Mouse (Mus musculus): Measurements from ENCODE around the gene Ccdc194. TPM values are rescaled to one million over a fixed set of nuclear protein-coding genes. Genes with fewer than 3 reads are reported as not detected.
A peak's percentile ranks its signal among the peaks of the same experiment; 100 is the strongest.

Ccdc194 gene
- not detected for total RNA-seq (2021)
- long read RNA-seq, experiment 1, result 0 reads
- long read RNA-seq, experiment 2, result 0 reads

DNA sequence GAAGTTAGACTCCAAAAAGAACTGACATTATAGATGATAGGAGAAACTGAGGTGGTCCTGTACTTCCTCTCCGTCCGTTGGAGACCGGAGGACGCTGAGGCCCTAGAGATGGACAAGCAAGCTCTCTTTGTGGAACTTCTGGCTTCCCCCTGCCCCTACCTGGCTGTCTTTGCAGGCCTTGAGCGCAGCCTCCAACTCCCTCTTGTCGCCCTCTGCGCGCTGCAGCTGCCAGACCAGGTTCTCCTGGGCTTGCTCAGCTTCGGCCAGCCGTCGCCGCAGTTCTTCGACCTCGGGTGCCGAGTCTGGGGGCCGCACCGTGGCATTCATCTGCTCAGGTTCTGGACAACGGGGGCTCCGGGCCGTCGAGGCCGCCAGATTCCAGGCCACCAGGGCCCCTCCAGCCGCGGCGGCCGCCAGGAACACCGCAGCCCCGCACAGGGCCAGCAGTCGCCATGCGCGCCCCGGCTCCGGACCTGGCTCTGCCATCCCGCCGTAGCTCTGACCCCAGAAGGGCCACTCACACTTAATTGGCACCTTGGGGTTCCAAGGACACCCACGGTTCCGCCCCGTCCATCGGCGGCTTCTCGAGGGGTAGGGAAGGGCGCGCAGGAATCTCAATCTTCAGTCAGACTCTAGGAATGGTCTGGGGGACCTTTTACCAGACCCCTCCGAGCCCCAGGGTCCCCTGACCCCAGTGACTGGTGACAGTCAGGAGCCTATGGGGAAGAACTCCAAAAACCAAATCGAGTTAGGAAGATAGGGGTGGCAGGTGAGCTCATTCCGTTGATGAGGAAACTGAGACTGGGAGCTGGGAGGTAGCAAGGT lies at the start of gene Ccdc194:
Gene Ccdc194 (minus strand): TSS at position 486 of the 825 bp plus-strand sequence.
- no peak for DNase-seq (ENCODE audit: low spot score in 2 of 2)

DNA sequence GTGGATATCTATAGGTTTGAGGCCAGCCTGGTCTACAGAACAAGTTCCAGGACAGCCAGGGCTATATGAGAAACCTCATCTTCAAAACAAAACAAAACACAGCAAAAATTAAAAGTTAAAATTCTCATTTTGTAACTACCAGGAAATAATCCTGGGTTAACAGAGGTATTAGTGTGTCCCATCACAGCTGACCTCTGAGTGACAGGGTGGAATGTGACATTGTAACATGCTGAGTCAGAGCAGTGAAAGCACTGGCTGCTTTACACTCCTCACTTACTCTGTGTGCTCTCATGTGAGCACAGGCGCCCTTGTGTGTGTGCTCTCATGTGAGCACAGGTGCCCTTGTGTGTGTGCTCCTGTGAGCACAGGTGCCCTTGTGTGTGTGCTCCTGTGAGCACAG lies 49.5 kb upstream of the Ccdc194 start:
- DNase-seq (ENCODE audit: low spot score in 2 of 2), result no peak

DNA sequence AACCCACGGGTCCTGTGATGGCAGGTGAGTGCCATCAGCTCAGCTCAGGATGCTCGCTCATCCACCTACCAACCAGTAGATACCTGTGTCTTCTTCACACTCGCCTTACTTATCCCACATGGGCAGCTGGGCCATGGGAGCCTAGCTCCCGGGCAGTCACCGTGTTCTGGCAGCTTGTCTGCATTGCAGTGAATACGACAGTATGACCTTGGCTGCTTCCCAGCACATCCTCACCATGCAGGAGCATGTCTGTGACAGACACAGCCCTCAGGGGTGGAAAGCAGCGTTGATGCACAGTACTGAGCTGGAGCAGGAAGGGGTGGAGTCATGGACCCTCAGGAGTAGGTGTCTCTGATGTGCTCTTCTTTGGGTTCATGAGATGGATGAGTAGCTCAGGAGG lies 48.9 kb upstream of the Ccdc194 start:
- DNase-seq (ENCODE audit: low spot score in 2 of 2), result no peak

DNA sequence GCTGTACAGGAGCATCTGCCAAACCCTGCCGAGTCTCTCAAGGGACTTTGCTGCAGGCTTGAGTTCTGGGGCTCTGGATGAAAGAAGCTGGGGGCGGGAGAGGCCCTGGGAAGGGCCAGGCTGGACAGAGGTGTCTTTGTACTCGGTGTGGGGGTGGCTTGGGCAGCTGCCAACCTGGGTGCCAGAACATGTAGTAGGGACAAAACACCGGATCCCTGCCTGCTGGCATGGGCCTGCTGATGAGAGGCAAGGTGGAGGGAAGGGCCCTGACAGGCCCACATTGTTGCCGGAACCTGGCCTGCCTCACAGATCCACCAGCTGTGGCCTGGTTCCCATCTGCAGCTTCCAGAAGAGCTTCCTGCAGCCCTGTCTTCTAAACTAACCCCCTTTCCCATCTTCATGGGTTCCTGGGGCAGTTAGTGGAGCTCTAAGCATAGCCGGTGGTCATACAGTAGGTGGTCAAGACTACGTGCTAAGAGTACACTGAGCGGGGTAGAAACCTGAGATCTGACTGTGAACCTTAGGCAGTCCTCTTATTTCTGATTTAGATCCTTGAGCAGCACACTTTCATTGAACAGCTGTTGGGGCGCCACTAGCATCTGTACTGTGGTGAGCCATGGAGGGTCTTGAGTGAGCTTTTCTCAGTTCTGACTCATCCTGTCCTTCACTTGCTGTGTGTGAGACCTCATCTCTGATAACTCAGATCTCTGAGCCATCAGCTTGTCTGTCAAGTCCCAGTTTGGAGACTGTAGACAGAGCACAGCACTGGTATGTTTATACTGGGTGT lies 47.5 kb upstream of the Ccdc194 start:
- DNase-seq (ENCODE audit: low spot score in 2 of 2), result peak; percentile 79 to 86

DNA sequence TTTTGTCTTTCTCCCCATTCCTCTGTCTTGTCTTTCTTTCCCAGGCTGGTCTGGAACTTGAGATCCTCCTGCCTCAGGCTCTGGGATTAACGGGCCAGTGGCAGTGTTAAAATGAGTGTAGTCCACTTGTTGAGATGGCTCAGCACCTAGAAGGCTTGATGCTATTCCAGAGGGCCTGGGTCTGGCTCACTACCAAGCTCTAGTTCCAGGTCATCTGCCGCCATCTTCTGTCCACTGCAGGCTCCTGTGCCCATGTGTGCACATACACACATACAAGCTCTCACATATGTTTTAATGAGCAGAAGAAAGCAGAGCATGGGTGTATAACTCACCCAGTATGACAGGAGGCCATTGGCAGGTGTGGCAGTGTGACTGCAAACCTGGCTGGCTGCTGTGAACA lies 46.6 kb upstream of the Ccdc194 start:
- DNase-seq (ENCODE audit: low spot score in 2 of 2), result no peak

DNA sequence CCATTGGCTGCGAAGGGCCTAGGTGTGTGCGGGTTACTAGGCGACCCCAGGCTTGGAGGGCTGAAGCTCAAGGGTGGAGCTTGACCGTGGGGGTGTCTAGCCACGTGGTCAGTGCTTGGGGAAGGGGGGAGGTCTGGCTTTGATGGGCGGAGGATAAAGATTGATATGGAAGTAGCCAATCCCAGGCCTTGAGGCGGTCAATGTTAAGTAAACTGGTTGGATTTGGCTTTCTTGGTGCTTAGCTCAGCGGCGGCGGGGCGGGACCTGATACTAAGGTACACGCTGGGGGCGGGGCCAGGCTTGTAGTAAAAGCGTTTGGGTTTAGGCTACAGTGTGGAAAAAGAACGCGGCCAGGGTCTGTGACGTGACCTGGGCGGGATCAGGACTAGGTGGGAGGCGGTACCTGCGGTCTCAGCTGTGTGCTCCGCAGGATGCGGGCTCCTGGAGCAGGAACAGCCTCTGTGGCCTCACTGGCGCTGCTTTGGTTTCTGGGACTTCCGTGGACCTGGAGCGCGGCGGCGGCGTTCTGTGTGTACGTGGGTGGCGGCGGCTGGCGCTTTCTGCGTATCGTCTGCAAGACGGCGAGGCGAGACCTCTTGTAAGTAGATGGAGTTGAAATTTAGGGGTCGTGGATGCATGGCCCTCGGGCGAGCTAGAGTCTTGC lies 44.9 kb upstream of the Ccdc194 start:
- DNase-seq (ENCODE audit: low spot score in 2 of 2), result peak; percentile 94 to 96

DNA sequence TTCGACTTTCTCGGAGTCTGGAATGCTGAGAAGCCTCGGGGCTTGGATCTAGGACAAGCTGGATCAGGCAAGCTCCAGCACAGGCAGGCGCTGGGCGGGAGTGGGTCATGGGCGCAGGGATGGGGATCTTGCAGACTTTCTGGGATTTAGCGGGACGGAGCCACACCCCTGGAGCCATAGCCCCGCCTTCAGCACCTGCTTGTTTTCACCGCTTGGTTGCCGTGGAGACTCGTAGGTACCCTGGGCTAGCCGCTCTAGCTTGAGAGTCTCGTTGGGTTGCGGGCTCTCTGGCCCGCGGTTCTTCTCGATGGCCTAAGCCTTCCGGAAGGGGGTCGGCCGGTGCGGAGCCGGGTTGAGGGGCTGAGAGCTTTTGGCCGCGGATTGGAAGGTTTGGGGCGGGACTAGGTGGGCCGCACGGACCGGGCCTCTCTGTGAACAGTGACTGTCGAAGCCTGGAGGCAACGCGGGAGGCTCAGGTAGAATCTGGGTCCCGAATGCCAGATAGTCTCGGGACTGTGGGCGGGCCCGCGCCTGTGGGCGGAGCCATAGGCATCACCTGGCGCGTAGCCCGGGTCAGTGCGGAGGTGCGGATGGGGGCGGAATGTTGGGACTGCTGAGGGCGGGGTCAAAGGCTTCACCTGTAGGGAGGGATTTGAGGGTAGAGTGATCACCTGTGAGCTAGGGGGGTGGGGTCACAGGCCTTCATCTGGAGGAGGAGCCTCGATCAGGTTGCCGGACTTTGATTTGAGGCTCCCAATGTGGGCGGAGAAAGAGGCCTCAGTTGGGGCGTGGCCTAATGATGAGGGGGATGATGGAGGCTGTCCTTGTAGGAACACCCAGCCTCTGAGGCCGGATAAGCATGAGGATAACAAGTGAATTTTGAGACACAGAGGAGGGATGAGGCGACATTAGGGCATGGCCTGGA lies 44.1 kb upstream of the Ccdc194 start:
- peak; percentile 84 to 90 for DNase-seq (ENCODE audit: low spot score in 2 of 2)

DNA sequence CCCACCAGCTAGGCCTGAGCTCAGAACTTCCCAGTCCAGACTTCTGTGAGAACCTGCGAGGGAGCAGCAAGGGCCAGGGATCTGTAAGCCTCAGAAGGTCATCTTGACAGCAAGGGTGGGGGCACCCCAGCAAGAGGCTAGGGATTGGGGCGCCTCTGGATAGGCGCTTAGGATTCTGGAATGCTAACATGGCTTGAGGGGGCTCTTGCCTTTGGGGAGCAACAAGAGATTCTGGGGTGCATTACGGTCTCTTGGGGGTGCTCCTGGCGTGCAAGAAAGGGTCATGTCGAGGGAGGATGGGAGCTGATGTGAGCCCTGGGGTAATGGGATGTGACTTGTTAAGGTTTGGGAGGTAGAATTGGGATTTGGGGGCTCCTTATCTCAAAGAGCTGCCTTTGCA lies 43.4 kb upstream of the Ccdc194 start:
- DNase-seq (ENCODE audit: low spot score in 2 of 2), result no peak

DNA sequence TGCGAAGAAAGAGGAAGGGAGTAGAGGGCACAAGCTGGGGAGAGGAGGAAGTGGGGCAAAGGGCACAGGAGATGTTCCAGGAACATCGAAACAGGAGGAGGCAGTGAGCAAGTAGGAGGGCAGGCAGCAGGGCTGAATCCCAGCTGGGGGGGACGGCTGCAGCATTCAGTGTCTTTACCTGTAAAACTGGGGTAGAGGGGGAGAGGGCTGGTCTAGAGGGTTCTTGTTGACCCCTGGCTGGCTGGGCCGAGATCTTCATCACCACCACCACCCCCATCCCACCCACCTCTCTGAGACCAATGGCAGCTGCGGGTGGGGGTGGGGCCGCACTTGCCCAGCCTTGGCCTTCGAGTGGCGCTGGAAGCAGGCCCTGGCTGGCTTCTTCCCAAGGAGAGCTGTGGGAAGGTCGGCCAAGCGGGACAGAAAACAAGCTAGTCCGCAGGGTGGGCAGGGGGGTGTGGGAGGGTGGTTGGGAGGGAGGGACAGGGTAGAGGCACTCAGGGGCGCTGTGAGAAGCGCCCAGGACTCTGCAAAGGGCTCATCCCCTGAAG lies 43.0 kb upstream of the Ccdc194 start, which contains the start of gene Slc27a1:
Gene Slc27a1 (plus strand): TSS at position 496 of the 551 bp plus-strand sequence.
- peak; percentile 60 to 66 for DNase-seq (ENCODE audit: low spot score in 2 of 2)

DNA sequence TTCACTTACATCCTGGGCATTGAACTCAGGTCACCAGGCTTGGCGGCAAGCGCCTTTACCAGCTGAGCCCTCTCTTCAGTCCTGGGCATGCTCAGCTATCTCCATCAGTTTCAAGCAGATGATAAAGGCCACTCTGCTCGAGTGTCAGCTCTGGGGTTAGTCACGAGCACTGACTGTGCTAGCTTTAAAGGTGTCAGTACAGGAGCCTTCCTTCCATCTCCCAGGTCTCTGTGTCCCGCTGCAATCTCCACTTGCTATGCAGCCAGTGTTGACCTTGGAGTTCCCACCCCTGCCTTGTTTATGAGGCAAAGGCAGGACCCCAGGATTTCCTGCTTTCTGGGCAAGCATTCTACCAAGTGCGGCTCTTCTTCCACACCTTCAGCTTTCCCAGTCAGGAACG lies 42.1 kb upstream of the Ccdc194 start:
- no peak for DNase-seq (ENCODE audit: low spot score in 2 of 2)

DNA sequence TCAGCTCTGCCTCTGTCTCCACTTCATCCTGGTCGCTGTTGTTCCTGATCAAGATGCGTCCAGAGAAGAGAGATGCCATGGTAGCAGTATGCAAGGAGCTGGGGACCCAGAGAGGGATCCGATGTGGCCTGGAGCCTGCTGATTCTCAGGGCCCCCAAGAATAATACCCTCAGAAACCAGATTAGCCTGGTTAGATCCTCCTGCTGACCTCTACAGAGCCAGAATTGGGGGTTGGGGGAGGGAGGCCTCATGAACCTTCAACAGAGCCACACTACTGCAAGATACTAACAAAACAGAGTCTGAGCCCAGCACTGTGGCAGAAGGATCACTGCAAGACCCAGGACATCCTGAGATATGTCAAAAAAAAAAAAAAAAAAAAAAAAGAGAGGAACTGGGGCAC lies 41.0 kb upstream of the Ccdc194 start, which contains the start of gene Nxnl1:
Gene Nxnl1 (minus strand): TSS at position 101 of the 400 bp plus-strand sequence.
- no peak for DNase-seq (ENCODE audit: low spot score in 2 of 2)

DNA sequence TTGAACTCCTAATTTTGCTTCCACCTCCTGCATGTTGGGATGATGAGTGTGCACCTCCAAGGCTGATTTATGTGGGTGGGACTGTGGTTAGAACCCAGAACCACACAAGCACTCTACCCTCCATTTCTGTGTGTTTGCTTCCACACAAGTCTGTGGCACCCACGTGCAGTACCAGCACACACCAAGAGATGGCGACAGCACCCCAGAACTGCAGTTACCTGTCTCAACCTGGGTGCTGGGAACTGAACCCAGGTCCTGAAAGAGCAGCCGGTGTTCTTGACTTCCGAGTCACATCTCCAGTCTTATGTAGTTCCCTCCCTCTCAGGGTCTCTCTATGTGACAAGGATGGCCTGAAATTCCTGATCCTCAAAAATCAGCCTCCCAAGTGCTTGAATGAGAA lies 38.5 kb upstream of the Ccdc194 start:
- DNase-seq (ENCODE audit: low spot score in 2 of 2), result no peak

DNA sequence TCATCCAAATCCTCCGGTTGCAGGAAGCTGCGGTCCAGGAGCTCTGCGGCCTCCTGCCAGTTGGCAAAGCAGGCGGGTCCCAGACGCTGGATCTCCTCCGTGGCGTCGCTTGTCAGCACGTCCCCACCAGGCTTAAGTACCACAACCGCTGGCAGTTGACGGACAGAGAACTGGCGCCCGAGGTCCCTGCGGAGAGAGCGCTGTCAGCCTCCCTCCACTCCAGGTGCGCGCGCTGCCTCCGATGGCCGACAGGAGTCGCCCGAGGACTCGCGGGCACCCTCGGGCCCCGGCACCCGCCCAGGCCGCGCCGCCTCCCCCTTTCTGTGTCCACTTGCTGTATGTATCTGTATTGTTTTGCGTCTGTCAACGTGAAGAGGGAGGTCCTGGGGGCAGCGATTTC lies 37.2 kb upstream of the Ccdc194 start:
- DNase-seq (ENCODE audit: low spot score in 2 of 2), result peak; percentile 75 to 80

DNA sequence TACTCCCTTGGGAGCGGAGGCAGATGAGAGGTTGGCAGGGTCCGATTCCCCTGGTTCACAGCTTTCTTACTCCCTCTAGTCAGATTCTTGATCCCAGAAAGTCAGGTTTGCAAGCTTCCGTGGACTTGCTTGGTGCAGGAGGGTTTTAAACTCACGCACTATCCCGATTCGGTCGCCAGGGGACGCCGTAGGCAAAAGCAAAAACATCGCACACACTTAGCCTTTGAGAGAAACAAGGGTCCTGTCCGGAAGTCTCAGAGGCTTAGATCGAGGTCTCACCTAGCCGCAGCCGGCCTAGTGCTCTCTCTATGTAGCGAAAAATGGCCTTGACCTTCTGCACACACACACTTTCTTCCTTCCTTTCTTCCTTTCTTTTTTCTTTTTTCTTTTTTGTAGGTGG lies 35.9 kb upstream of the Ccdc194 start:
- peak; percentile 51 to 61 for DNase-seq (ENCODE audit: low spot score in 2 of 2)

DNA sequence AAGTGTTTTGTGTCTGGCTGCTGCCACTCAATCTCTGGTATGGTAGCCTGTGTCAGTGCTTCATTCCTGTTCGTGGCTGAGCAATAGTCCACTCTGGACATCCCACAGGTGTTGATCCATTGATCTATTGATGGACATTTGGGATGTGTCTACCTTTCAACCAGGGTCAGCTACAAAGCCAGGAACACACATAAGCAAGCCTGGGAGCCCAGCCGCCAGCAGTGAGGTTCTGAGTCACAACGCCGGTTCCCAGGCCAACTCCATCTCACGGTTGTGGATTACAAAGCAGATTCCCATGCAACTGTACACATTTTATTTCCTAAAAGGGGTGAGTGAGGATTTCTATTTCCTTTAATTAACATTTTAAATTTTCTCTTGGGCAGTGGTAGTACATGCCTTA lies 35.3 kb upstream of the Ccdc194 start:
- no peak for DNase-seq (ENCODE audit: low spot score in 2 of 2)

DNA sequence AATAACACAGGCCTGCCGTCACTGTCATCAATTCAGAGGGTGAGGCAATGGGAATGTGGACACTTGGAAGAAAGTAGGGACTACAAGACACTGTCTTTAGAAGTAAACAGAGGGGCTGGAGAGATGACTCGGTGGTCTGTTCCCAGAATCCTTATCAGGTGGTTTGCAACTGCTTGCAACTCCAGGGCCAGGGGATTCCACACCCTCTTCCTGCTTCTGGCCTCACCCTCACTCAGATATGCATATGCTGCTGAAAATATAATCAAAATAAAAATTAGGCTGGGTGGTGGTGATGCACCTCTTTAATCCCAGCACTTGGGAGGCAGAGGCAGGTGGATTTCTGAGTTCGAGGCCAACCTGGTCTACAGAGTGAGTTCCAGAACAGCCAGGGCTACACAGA lies 34.6 kb upstream of the Ccdc194 start:
- DNase-seq (ENCODE audit: low spot score in 2 of 2), result no peak

DNA sequence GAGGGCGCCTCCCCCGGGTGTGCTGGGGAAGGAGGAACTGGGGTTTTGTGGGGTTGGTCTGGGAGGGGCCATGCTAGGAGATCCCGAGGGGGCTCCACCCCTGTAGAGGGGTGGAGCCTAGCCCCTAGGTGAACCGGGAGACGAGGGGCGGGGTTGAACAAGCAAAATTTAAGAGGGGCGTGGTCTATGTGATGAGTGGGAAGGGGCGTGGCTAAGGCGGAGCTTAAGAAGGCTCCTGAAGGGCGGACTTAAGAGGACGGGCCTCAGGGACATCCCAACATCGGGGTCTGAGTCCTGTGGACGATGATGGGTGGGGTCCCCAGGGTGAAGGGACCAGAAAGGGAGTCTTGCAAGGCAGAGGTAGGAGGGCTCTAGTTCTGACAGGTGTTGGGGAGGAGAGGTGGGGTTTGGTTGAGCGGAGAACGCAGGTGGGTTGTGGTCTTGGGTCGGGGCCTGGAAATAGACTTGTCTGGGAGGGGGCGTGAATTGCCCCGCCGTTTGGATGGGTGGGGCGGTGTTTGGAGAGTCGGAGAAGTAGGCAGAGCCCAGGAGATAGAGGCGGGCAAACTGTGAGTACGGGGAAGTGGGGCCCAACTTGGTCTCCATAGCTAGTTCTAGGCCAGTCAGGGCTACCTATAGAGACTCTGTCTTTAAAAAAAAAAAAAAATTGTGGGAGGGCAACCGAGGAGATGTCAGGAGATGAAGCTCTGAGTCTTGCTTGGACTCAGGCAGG lies 33.6 kb upstream of the Ccdc194 start:
- no peak for DNase-seq (ENCODE audit: low spot score in 2 of 2)

DNA sequence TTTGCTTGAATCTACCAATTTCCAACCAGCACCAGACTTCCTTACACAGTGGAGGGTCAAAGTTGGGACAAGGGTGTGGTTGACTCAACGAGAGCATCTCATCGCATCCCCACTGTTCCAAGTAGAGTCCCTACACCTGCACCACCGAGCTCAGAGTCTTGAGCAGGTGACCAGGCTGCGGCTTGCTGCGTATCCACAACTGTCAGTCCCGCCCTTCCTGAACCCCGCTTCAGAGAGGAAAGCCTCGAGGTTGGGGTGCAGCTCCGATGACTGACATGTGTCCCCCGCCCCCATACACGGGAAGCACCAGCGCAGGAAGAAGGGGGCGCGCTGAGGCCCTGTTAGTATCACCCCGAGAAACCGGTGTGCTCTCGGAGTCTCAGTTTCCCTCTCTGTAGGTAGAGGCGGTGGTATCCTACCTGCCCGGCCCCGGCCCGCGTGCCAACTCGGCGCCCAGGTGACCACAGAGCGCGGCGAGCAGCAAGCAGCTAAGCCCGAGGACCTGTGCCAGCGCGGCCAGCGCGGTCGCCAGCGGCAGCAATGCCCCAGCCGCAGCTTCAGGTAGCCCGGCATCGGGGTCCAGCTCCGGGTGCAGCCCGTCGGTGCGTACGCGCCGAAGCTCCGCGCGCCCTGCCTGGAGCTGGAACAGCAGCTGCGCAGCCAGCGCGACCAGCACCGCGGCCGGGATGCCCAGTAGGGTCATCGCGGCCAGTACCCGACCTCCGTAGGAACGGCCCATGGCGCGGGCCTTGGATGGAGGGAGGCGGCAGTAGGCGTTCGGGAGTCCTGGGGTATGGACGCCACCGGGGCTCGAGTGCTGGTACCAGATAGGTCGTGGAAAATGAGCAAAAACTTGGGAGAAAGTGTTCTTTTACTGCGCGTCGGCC lies 32.8 kb upstream of the Ccdc194 start, which contains the start of gene Tmem221:
Gene Tmem221 (minus strand): TSS at position 801 of the 887 bp plus-strand sequence.
- no peak for DNase-seq (ENCODE audit: low spot score in 2 of 2)
